In genomic region chr7:30859290-30859634, GRCm38 (mm10) we compare ENCODE assay signal across 9 mouse cellular contexts. TPM values are rescaled to one million over a fixed set of nuclear protein-coding genes. Genes with fewer than 3 reads are reported as not detected.
DNase-seq lines count a peak whose midpoint lies in the region; ATAC-seq and TF ChIP-seq lines count a peak whose summit lies in the region.
"Had no signal": no experiment of that assay in that cellular context is flagged by ENCODE, and none has a peak within 500 bp of the region (broad histone marks: within the 10 kb centered on the region; RNA-seq: fewer than 3 reads in every experiment).

No protein-coding gene starts in this region.

- H3K4me1 ChIP-seq in embryonic facial prominence, embryonic 10.5 days = peaks cover 9% of the 10 kb centered on the region; the same call in 1 of the 2 replicates

- no peaks in the 10 kb centered on the region for H3K79me2 ChIP-seq in C2C12 (ENCODE audit: control insufficient read depth, insufficient read depth)

- no peaks in the 10 kb centered on the region for H3K79me3 ChIP-seq in C2C12 (ENCODE audit: low read depth)

- DNase-seq in adrenal gland, adult 8-10 months = peak; percentile 47
- peak; percentile 81 for DNase-seq in embryonic facial prominence, embryonic 10.5 days (ENCODE audit: low spot score)
- DNase-seq in heart, postnatal 14 days = peak; percentile 66 to 80
- DNase-seq in layer of hippocampus, adult 11-12 months (ENCODE audit: low spot score) = peak; percentile 77
- DNase-seq in lung, adult 18-20 months = peak; percentile 62 to 63
- DNase-seq in thymus, adult 18-20 months = peak; percentile 16 to 38

- H3K27me3 ChIP-seq in C2C12 (ENCODE audit: control insufficient read depth, insufficient read depth, insufficient read length) = peaks cover 56% of the 10 kb centered on the region
- H3K27me3 ChIP-seq in embryonic facial prominence, embryonic 10.5 days (replicated peaks; ENCODE audit: low read depth, poor library complexity, severe bottlenecking) = peaks cover 26% of the 10 kb centered on the region

- H3K4me3 ChIP-seq in C2C12 (ENCODE audit: insufficient read depth, poor library complexity, severe bottlenecking) = no peak overlapping the region
- H3K4me3 ChIP-seq in embryonic facial prominence, embryonic 10.5 days = no peak overlapping the region

- no peak overlapping the region for H3ac ChIP-seq in C2C12 (ENCODE audit: control insufficient read depth, insufficient read length, low read depth)

- no peaks in the 10 kb centered on the region; the same call in 1 of the 2 replicates for H3K9me3 ChIP-seq in embryonic facial prominence, embryonic 10.5 days

- TF ChIP-seq CTCF in C2C12 (IDR thresholded peaks at IDR 0.05; ENCODE audit: control insufficient read depth, insufficient read depth, insufficient read length) = peak; percentile 15

- ATAC-seq in neutrophil, adult 5-6 weeks (ENCODE audit: extremely low read depth, insufficient number of reproducible peaks, low FRiP score, poor library complexity, severe bottlenecking) = peak; percentile 65

- no peak overlapping the region for H3K27ac ChIP-seq in embryonic facial prominence, embryonic 10.5 days (replicated peaks)

- intact Hi-C loops in heart, postnatal 14 days (cut with DNase I) = loop anchor here (2.0 to 10.0 kb wide), 3 partner anchors 124 to 270 kb away; partner anchors contain the start of gene Kmt2b

- H3K36me3 ChIP-seq in C2C12 (ENCODE audit: control insufficient read depth, insufficient read depth) = no peaks in the 10 kb centered on the region
- no peaks in the 10 kb centered on the region for H3K36me3 ChIP-seq in embryonic facial prominence, embryonic 10.5 days (replicated peaks)

TF ChIP-seq in C2C12, 6 proteins besides CTCF, POLR2A, EP300 and RAD21:
- TF ChIP-seq MAX (IDR thresholded peaks at IDR 0.05) (no peak), MYOD1 (IDR thresholded peaks at IDR 0.05; ENCODE audit: control insufficient read depth, insufficient read length, low read depth) (no peak)

RNA-seq across cellular contexts. Expression of gene Ffar1, which starts 2.1 kb away (rescaled TPM):
- polyA plus RNA-seq in C2C12 (2012; fragmentation: generic; extraction: Trizol) = not detected
- total RNA-seq in adrenal gland, adult 8-10 months (2022) = not detected
- 0.05 TPM in 1 of 2 replicates, not detected in the other for polyA plus RNA-seq in embryonic facial prominence, embryonic 10.5 days (2016; fragmentation: Nextera tagmentation; extraction: Ambion mirVana)
- total RNA-seq in heart, postnatal 14 days (2021) = not detected
- total RNA-seq in neutrophil, adult 5-6 weeks (2017) = 25.6 and 25.8 TPM in 2 replicates
- total RNA-seq: gastrocnemius, postnatal 4 days had no signal

RNA-seq across cellular contexts. Expression of gene Ffar3, which starts 3.3 kb away (rescaled TPM):
- not detected for polyA plus RNA-seq in C2C12 (2012; fragmentation: generic; extraction: Trizol)
- 1 to 10 TPM in 1 of 4 experiments, under 1 TPM in 3; 0.35 to 1.9 (median 0.75) TPM for total RNA-seq in adrenal gland, adult 8-10 months (2022)
- not detected in 2 replicates for polyA plus RNA-seq in embryonic facial prominence, embryonic 10.5 days (2016; fragmentation: Nextera tagmentation; extraction: Ambion mirVana)
- not detected for total RNA-seq in heart, postnatal 14 days (2021)
- 0.70 and 0.98 TPM in 2 replicates for total RNA-seq in neutrophil, adult 5-6 weeks (2017)
- total RNA-seq: gastrocnemius, postnatal 4 days had no signal

RNA-seq across cellular contexts. Expression of gene Cd22, which starts 20.9 kb away (rescaled TPM):
- 0.01 TPM for polyA plus RNA-seq in C2C12 (2012; fragmentation: generic; extraction: Trizol)
- total RNA-seq in adrenal gland, adult 8-10 months (2022) = 1 to 10 TPM; 1.1 to 2.3 (median 1.5) TPM
- 0.08 and 0.27 TPM in 2 replicates for polyA plus RNA-seq in embryonic facial prominence, embryonic 10.5 days (2016; fragmentation: Nextera tagmentation; extraction: Ambion mirVana)
- total RNA-seq in heart, postnatal 14 days (2021) = under 1 TPM; 0.39 to 0.43 TPM
- 493 and 656 TPM in 2 replicates for total RNA-seq in neutrophil, adult 5-6 weeks (2017)

RNA-seq across cellular contexts. Expression of gene Ffar2, which starts 35.7 kb away (rescaled TPM):
- not detected for polyA plus RNA-seq in C2C12 (2012; fragmentation: generic; extraction: Trizol)
- total RNA-seq in adrenal gland, adult 8-10 months (2022) = 1 to 10 TPM; 1.6 to 9.0 (median 2.6) TPM
- polyA plus RNA-seq in embryonic facial prominence, embryonic 10.5 days (2016; fragmentation: Nextera tagmentation; extraction: Ambion mirVana) = not detected in 2 replicates
- under 1 TPM; 0.34 to 0.74 TPM for total RNA-seq in heart, postnatal 14 days (2021)
- 0.35 and 0.37 TPM in 2 replicates for total RNA-seq in neutrophil, adult 5-6 weeks (2017)

RNA-seq across cellular contexts. Expression of gene Mag, which starts 55.4 kb away (rescaled TPM):
- polyA plus RNA-seq in C2C12 (2012; fragmentation: generic; extraction: Trizol) = 0.05 TPM
- total RNA-seq in adrenal gland, adult 8-10 months (2022) = 1 to 10 TPM in 1 of 4 experiments, under 1 TPM in 3; 0.32 to 1.3 (median 0.42) TPM
- 0.32 and 0.39 TPM in 2 replicates for polyA plus RNA-seq in embryonic facial prominence, embryonic 10.5 days (2016; fragmentation: Nextera tagmentation; extraction: Ambion mirVana)
- under 1 TPM; 0.15 to 0.22 TPM for total RNA-seq in heart, postnatal 14 days (2021)
- total RNA-seq in neutrophil, adult 5-6 weeks (2017) = 0.49 and 0.70 TPM in 2 replicates

Comparison
In these comparisons a context has a peak if more than half of its experiments do, and no peak if none do; other contexts are left out.
1. DNase-seq: peak in every context shown above with its lines; median percentile 81 in embryonic facial prominence, embryonic 10.5 days; 77 in layer of hippocampus, adult 11-12 months; 73 in heart, postnatal 14 days; 62 in lung, adult 18-20 months; 47 in adrenal gland, adult 8-10 months; 27 in thymus, adult 18-20 months.
2. RNA of gene Ffar1, which starts 2.1 kb away (total RNA-seq): 25.6 to 25.8 TPM in neutrophil, adult 5-6 weeks; not detected in adrenal gland, adult 8-10 months and not detected in heart, postnatal 14 days; every median in the first group is over 10 times any median in the second.
3. RNA of gene Cd22, which starts 20.9 kb away (total RNA-seq): 493 to 656 TPM in neutrophil, adult 5-6 weeks; 1.1 to 2.3 TPM in adrenal gland, adult 8-10 months and 0.39 to 0.43 TPM in heart, postnatal 14 days; every median in the first group is over 100 times any median in the second.